Mouse (Mus musculus) heart, embryonic 14.5 days (tissue): ENCODE data around the gene Sphk1. TPM values are rescaled to one million over a fixed set of nuclear protein-coding genes. Genes with fewer than 3 reads are reported as not detected.

Experiments
- ATAC-seq: fragments of 200-750 bp; cut with Nextera tagmentation; 2 replicates; pipeline ENCODE4 v1.8.0; 2017; ENCODE audit warnings: low read depth, moderate TSS enrichment; ENCODE audit not compliant: insufficient number of reproducible peaks, insufficient read depth, low FRiP score
- H3K27ac ChIP-seq, 2 experiments: fragments of 200-500 bp in 1 of 2; fragments of 300-500 bp in 1 of 2; sonication (generic) in 1 of 2; replicated peaks in 1 of 2; 2 replicates each; pipeline ENCODE4 v1.5.1; 2012 to 2014; ENCODE audit warnings: low read depth in 2 of 2, low read length in 2 of 2, control low read depth in 1 of 2, mild to moderate bottlenecking in 1 of 2, mixed read lengths in 1 of 2; ENCODE audit not compliant: control insufficient read depth in 1 of 2, insufficient read depth in 1 of 2
- H3K27me3 ChIP-seq: fragments of 300-500 bp; sonication (generic); 2 replicates; pipeline ENCODE4 v1.6.1; 2014; ENCODE audit warnings: mild to moderate bottlenecking, low read length, control low read depth; ENCODE audit not compliant: control insufficient read depth, insufficient read depth
- H3K36me3 ChIP-seq: fragments of 300-500 bp; sonication (generic); 2 replicates; pipeline ENCODE4 v1.6.1; 2014; ENCODE audit warnings: mild to moderate bottlenecking, control low read depth, low read length, mixed read lengths; ENCODE audit not compliant: control insufficient read depth, insufficient read depth
- H3K4me1 ChIP-seq, 2 experiments: fragments of 200-500 bp in 1 of 2; fragments of 300-500 bp in 1 of 2; sonication (generic) in 1 of 2; 2 replicates each; pipeline ENCODE4 v1.6.1; 2012 to 2014; ENCODE audit warnings: low read length in 2 of 2, control low read depth in 1 of 2, mixed read lengths in 1 of 2; ENCODE audit not compliant: control insufficient read depth in 2 of 2, insufficient read depth in 2 of 2
- H3K4me2 ChIP-seq: fragments of 300-500 bp; sonication (generic); 2 replicates; pipeline ENCODE4 v1.6.1; 2014; ENCODE audit warnings: mild to moderate bottlenecking, low read length
- H3K4me3 ChIP-seq, 2 experiments: fragments of 200-500 bp in 1 of 2; fragments of 300-500 bp in 1 of 2; sonication (generic) in 1 of 2; 2 replicates each; pipeline ENCODE4 v1.5.1; 2012 to 2014; ENCODE audit warnings: low read length in 2 of 2, mild to moderate bottlenecking in 2 of 2, control low read depth in 1 of 2, low read depth in 1 of 2, moderate library complexity in 1 of 2; ENCODE audit not compliant: control insufficient read depth in 1 of 2, insufficient read depth in 1 of 2
- H3K9ac ChIP-seq: fragments of 300-500 bp; sonication (generic); 2 replicates; pipeline ENCODE4 v1.6.1; 2014; ENCODE audit warnings: mild to moderate bottlenecking, low read length
- H3K9me3 ChIP-seq: fragments of 300-500 bp; sonication (generic); 2 replicates; pipeline ENCODE4 v1.6.1; 2016; ENCODE audit warnings: low read length, control low read depth; ENCODE audit not compliant: control insufficient read depth
- WGBS: fragments of 180-500 bp; shearing (Covaris S2); extraction: QIAGEN DNeasy Blood & Tissue Kit; methylation state at CpG from one replicate; pipeline ENCODE4 v1.1.7; 2014; 5-methylcytosine and 5-hydroxymethylcytosine counted together
- polyA plus RNA-seq: library from polyadenylated mRNA; unstranded; fragments of >200 nt; fragmentation: Nextera tagmentation; extraction: Ambion mirVana; gene quantifications from 2 replicates; pipeline ENCODE4 v1.2.1, GENCODE M21; 2014

Sphk1 gene
- polyA plus RNA-seq, 1 experiment from 2014 or later: 2.3 TPM

- Histone ChIP-seq H3K4me3 (no peak overlapping the region), H3K4me2 (no peak overlapping the region), H3K9me3 (no peaks in the 10 kb centered on the region), H3K27me3 (no peaks in the 10 kb centered on the region), H3K4me1 (peaks cover 35 to 62% of the 10 kb centered on the region in 2 experiments), H3K9ac (peak overlapping the region; percentile 28; the same call in 1 of the 2 replicates), H3K36me3 (peaks cover 7% of the 10 kb centered on the region; the same call in 1 of the 2 replicates), H3K27ac (no peak overlapping the region)
- ATAC-seq: no peak
- 51% methylated on average over 6 of the region's 6 CpGs for WGBS
Observed at GRCm38 (mm10) chr11:116574486-116574885, 43.8 kb downstream of the Sphk1 start.

DNA sequence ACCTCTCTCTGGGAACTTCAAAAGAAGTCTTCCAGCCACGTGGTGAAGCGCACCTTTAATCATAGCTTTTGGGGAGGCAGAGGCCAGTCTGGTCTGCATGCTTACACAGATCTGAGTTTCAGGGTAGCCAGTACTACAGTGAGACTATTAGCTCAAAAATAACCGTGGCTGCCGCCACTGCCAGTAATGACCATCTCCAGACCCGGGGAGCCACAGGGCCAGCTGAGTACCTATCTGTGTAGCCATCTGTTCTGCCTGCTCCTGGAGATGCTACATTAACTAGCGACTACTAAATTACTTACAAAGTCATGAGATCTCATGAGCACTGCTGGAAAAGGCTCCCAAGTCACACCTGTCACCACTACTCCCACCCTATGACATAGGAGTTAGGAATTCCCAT lies 44.3 kb downstream of the Sphk1 start:
- no peak for ATAC-seq
- H3K9ac ChIP-seq: no peak overlapping the region
- peaks cover 7% of the 10 kb centered on the region; the same call in 1 of the 2 replicates for H3K36me3 ChIP-seq
- H3K27ac ChIP-seq: peak overlapping the region; percentile 10 to 67; a peak in 1 of 4 replicates
- no peaks in the 10 kb centered on the region for H3K27me3 ChIP-seq
- H3K4me1 ChIP-seq: peaks cover 35 to 66% of the 10 kb centered on the region in 2 experiments
- H3K4me2 ChIP-seq: peak overlapping the region; percentile 32; the same call in 1 of the 2 replicates
- H3K9me3 ChIP-seq: no peaks in the 10 kb centered on the region
- no peak overlapping the region for H3K4me3 ChIP-seq
- WGBS: 54% methylated on average over 6 of the region's 6 CpGs

GRCm38 (mm10) chr11:116575396-116575795 lies 44.7 kb downstream of the Sphk1 start:
- Histone ChIP-seq H3K4me1 (peaks cover 39 to 70% of the 10 kb centered on the region in 2 experiments), H3K36me3 (peaks cover 7% of the 10 kb centered on the region; the same call in 1 of the 2 replicates), H3K27me3 (no peaks in the 10 kb centered on the region), H3K9me3 (no peaks in the 10 kb centered on the region), H3K27ac (peak overlapping the region; percentile 10 to 67; a peak in 1 of 4 replicates), H3K4me2 (peak overlapping the region; percentile 32), H3K9ac (no peak overlapping the region; the same call in 1 of the 2 replicates), H3K4me3 (no peak overlapping the region)
- 34% methylated on average over 2 of the region's 2 CpGs for WGBS
- no peak for ATAC-seq

DNA sequence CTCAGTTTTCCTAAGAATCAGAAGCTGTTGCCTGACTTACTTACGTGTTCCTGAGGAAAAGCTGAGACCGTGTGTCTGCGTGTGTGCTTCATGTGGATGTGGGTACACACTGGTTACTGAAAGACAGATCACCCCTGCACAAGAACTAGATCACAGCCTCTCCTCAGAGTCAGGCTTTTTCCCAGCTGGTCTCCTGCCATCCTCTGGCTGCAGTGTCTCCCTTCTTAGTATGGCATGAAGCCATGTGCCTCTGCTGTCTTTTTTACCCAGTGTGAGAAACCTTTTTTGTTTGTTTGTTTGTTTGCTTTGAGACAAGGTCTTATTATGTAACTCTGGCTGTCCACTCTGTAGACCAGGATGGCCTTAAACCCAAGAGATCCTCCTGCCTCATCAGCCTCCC lies 48.6 kb downstream of the Sphk1 start:
- no peak for ATAC-seq
- Histone ChIP-seq H3K36me3 (peaks cover 4% of the 10 kb centered on the region; the same call in 1 of the 2 replicates), H3K4me2 (no peak overlapping the region), H3K9me3 (no peaks in the 10 kb centered on the region), H3K4me3 (no peak overlapping the region), H3K27me3 (no peaks in the 10 kb centered on the region), H3K27ac (no peak overlapping the region), H3K9ac (no peak overlapping the region), H3K4me1 (peaks cover 22 to 41% of the 10 kb centered on the region in 2 experiments)
- 95% methylated on average over 3 of the region's 3 CpGs for WGBS

DNA sequence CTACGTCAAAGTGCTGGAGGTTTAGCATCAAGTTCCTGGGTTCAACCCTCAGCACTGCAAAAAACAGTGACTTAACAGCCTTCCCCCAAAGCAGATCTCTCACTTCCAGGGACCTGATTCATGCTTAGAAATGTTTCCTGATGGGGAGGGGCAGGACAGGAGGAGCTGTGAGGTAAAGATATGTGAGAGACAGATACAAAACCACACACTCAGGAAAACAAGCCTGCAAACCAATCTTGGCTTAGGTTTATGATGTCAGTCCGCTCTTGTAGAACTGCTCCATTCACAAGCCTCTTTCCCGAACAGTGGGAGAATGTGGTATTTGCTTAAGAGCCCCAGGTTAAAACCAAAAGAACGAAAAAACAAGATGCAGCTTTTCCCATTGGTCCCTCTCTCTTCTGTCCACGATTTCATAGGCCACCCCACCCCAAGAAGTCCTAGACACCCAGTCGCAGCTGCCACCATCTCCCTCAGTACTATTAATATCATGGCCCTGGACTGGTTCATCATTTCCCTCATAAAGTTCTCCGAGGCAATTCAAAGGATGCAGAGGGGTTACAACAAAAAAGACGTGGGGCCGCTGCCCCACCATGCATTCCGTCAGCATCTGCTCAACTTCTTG lies 49.4 kb downstream of the Sphk1 start:
- no peak for ATAC-seq
- Histone ChIP-seq H3K4me1 (peaks cover 16 to 33% of the 10 kb centered on the region in 2 experiments), H3K27me3 (no peaks in the 10 kb centered on the region), H3K9ac (peak overlapping the region; percentile 95), H3K9me3 (no peaks in the 10 kb centered on the region), H3K36me3 (peaks cover 4% of the 10 kb centered on the region; the same call in 1 of the 2 replicates), H3K4me3 (peak overlapping the region; percentile 61 to 96), H3K4me2 (peak overlapping the region; percentile 95), H3K27ac (peak overlapping the region in 1 of 2 experiments; percentile 78; a peak in 2 of 4 replicates)
- 26% methylated on average over 10 of the region's 10 CpGs for WGBS

DNA sequence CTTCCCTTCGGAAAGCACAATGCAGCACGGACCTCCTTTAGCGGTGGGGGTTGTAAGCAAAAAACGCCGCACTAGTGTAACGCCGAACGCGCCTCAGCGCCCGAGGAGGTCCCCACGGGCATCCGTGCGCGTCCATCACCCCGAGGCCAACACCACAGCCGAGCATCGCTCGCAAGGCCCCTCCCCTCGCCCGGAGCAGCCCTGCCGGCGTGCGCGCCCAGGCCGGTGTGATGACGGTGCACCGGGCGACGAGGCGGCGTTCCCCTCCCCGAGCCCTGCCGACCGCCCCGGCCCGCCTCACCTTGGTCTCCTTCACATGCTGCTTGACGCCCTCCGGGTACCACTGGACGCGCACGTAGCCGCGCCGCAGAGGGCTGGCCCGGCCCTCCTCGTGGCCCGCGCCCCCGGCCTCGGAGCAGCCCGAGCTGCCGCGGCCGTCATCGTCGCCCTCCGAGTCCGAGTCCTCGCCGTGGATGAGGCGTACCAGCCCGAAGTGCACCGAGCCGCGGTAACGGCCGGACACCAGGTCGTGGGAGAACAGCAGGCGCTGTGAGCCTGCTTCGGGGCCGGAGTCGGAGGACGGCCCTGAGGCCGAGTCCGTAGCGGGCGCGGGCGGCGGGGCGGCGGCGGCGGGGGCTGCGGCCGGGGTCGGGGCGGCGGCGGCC lies 50.1 kb downstream of the Sphk1 start:
- under 1% methylated on average over 85 of the region's 91 CpGs for WGBS
- peak overlapping the region; percentile 95 for H3K9ac ChIP-seq
- ATAC-seq: peak; percentile 79

DNA sequence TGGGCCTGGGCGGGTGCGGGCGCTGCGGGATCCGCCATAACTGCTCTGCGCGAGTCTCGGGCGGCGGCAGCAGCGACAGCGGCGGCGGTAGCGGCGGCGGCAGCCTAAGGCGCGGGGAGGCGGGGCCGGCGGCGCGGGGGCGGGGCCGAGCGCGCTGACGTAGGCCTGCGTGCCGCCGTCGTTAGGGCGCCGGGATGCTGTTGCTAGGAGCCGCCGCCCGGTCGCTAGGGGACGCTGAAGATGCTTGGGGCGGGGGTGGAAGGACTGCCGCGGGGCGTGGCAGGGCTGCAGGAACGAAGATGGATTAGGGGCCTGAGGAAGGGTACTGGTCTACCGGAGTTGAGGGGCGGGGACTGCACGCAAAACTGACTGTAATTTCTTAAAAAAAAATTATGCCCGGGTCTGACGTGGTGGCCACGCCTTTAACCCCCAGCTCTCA lies 50.7 kb downstream of the Sphk1 start, which contains the start of gene Ube2o:
Gene Ube2o (minus strand): TSS at position 72 of the 439 bp plus-strand sequence.
- Histone ChIP-seq H3K9ac (peak within 1 kb of the TSS; percentile 95), H3K36me3 (peaks cover 4% of the 10 kb centered on the region; the same call in 1 of the 2 replicates), H3K4me2 (peak within 1 kb of the TSS; percentile 95), H3K27me3 (no peaks in the 10 kb centered on the region), H3K4me1 (peaks cover 6 to 25% of the 10 kb centered on the region in 2 experiments), H3K9me3 (no peaks in the 10 kb centered on the region), H3K27ac (peak within 1 kb of the TSS; percentile 9 to 78; a peak in 3 of 4 replicates), H3K4me3 (peak within 1 kb of the TSS; percentile 61 to 96)
- WGBS: under 1% methylated on average over 45 of the region's 51 CpGs
- peak; percentile 85 for ATAC-seq

More for the DNA sequence above, 50.1 kb downstream of the Sphk1 start:
- peak overlapping the region; percentile 61 to 96 for H3K4me3 ChIP-seq
- H3K4me1 ChIP-seq: peaks cover 11 to 28% of the 10 kb centered on the region in 2 experiments
- H3K9me3 ChIP-seq: no peaks in the 10 kb centered on the region
- no peaks in the 10 kb centered on the region for H3K27me3 ChIP-seq
- peak overlapping the region; percentile 95 for H3K4me2 ChIP-seq
- H3K27ac ChIP-seq: peak overlapping the region; percentile 9 to 78; a peak in 3 of 4 replicates
- peaks cover 4% of the 10 kb centered on the region; the same call in 1 of the 2 replicates for H3K36me3 ChIP-seq
